Mouse (Mus musculus): Measurements from ENCODE around the gene Dppa5a.
A peak's percentile ranks its signal among the peaks of the same experiment; 100 is the strongest.
"Not testable (repeated sequence)": the region's sequence is repeated elsewhere in the genome, so short reads cannot be mapped to it uniquely, and the experiment has no call there.

Gene Dppa5a

DNA sequence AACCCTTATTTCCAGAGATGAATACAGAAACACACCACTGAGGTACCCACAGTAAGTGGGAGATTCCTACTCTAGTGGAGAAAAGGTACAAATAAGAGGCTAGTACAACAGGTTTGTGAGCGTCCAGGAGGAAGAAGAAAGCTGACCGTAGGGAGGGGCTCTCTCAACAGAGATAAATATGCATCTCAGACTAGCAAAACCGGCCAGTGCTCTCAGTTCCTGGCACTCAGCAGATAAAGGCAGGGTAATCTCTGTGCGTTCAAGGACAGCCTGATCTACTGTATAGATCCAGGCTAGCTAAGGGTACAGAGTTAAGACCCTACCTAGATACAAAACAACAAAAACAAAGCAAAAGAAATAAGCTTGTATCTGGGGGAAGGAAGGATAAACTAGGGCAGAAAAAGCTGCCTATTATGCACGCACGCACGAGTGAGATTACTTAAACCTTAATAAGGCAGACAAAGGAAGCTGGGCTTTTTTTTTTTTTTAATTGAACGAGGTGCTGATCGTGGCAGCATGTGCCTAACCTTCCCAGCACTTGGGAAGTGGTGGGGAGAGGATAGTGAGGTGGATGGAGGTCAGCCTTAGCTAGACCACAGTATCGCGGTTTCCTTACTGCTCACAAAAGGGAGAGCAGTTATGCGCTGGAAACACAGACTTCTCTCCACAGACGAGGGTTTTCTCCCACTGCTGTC, 2.0 kb downstream of the Dppa5a start:
- no peak for DNase-seq (ENCODE audit: low spot score)

DNA sequence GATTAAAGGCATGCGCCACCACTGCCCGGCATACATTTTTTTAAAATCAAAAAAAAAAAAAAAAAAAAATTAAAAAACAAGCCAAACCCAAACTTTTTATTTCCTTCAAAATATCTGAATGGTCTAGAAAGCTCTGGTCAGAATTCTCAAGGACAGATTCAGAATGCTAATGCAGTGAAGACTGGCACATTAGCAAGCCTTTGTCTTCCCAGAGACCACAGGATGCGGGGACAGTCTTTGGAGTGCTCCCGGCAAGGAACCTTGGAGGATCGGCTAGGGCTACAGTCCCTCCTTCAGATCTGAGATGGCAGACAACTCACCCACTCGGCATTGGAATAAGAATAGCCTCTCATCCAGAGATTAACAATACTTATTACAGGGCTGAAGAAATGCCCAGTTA, 3.3 kb downstream of the Dppa5a start:
- DNase-seq (ENCODE audit: low spot score) = no peak

DNA sequence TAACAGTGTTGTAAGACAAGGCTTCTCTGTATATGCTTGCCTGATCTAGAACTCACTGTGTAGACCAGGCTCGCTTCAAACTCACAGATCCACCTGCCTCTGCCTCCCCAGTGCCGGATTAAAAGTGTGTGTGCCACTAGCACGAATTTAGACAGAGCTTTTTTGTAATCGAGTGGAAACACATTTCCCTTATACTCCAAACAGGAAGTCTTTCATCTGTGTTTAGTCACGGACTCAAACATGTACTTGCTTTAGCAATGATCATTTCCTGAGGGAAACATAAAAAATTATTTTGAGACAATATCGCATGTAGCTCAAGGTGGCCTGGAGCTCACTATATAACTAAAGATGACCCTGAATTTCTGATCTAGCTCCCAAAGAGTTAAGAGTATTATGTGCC, 4.6 kb downstream of the Dppa5a start:
- DNase-seq (ENCODE audit: low spot score) = no peak

DNA sequence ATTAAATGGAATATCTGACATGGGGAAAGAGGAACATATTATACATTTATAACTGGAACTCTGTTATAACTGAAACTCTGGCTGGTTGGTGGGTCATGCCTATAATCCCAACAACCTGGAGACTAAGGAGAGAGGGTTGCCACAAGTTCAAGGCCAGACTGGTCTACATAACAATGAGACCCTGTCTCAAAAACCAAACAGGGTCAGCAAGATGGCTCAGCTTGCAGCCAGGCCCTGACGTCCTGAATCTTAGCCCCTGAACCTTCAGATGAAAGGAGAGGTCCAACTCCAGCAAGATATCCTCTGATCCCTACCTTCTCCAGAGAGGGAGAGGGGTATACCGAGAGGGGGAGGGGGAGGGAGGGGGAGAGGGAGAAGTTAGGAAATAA, 7.5 kb downstream of the Dppa5a start:
- no peak for DNase-seq (ENCODE audit: low spot score)

DNA sequence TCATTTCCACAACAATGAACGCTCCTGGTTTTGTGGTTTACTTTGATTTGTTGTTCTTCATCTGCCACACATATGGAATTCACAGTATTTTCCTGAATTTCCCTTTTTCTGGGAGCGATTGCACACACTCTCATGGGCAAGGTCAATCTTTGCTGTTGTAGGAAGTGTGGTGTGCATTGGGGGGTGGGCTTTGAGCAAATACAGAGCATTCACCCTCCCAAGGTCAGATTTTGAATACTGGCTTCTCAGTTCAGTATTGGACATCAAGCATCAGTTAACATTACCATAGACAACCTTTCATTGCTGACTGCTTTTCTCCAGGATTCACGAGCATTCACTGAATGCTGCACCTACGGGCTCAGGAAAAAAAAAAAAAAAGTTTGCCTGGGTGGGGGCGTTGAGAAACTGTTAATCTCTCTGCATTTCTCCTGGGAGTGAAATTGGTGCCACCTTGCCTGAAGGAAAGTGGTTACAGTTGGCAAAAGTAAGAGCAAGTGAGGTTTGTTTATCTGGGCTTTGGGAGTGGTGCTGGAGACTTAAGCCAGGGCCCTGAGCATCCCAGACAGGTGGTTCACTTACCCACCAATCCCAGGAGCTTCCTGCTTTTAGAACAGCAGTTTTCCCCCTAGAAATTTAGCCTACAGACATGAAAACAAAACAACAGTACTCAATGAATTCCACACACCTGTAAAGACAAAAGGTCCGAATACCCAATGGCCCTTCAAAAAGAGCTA, 8.1 kb downstream of the Dppa5a start:
- DNase-seq (ENCODE audit: low spot score) = no peak

DNA sequence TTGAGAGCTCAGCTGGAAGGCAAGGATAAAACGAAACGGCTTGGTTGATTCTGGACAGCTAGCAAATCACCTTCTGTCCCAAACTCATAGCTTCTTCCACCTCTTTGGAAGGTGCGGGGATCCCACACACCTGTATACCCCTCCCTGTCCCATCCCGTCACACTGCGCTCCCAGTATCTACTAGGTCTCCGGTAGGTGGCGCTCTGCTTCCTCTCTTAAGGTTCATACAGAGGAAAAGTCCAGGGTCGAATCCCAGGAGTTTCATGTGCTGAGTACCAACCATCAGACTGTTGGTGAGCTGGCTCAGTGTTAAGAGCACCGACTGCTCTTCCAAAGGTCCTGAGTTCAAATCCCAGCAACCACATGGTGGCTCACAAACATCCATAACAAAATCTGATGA, 9.9 kb downstream of the Dppa5a start:
- peak; percentile 54 for DNase-seq (ENCODE audit: low spot score)

DNA sequence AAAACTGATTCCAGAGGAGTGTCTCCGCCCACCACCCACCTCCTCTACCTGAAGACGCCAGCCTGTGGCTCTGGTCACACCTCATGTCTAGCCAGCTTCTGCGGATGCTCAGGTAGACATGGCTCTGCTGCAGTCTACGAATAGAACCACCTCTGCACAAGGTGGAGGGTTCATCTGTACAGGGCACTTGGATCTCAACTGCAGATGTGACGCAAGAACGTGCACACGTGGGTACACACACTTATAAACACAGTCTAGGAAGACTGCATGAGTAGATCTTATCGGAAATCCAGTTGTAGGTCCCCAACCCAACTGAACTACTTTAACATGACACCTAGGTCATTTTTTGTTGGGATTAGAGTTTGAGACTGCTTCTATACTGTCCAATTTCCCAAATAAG, 12.4 kb downstream of the Dppa5a start, which contains the start of gene Gsta2:
TSS of gene Gsta2 (minus strand) at position 178 of the 400 bp plus-strand sequence.
- no peak for DNase-seq (ENCODE audit: low spot score)

DNA sequence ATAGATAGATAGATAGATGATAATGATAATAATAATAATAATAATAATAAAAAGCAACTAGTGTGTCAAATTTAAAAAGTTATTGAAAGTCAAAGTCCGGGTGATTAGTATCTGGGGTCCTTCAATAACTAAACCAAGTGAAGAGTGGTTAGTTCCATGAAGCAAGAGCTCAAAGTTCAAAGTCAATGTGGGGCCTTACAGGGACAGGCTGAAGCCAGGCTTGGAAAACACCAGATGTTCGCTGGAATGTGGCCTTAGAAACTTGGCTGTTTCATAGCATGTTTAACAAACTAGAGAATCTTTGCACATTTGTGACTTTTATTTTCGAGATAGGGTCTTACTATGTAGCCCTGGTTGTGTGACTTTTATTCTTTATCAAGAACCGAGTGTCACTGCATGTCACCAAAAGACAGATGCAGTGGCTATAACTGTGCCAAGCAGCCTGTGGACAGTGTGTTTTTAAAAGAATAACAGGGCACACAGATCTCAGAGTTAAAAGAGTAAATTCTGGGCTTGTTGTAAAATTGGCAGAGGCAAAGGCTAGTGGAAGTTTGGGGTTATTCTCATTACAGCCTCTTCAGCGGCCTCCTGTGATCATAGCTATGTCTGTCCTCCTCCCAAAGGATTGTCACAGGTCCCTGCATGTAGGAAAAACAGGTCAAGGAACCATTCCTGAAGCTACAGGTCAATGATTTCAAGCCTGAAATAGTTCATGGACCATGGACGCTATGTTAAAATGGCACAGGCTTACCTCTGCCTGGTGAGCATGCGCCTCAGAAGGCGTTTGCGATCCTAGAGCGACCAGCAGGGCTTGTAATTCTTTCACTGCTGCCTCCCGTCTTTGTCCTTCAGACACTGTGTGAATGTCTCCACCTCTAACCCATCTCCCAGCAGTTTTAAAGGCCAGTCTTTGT, 13.1 kb downstream of the Dppa5a start:
- no peak for DNase-seq (ENCODE audit: low spot score)

DNA sequence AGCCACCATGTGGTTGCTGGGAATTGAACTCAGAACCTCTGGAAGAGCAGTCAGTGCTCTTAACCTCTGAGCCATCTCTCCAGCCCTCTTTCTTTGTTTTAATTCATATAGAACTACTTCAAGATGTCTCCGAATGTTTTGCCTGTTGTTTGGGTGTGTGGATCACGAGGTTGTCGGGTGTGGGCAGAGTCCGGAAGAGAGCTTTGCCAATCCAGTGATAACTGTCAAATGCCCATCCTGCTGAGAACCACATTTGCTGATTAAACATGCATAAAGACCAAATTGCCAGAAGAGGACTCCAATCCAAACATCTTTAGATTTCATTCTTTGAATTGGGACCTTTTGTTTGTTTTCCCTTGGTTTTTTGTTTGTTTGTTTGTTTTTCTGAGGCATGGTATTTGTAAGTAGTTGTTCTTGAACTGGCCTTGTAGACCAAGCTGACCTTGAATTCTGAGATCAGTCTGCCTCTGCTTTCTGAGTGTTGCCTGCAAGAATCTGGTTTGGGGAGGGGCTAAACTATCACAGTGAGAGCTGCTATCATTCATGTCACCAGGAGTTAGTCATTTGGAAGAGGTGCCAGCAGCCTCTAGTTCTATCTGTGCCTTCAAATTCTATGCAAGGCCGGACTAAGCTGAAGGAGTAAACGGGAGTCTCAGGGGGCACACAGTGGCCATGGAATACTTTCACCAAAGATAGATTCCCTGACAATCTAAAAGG, 16.3 kb downstream of the Dppa5a start:
- no peak for DNase-seq (ENCODE audit: low spot score)

DNA sequence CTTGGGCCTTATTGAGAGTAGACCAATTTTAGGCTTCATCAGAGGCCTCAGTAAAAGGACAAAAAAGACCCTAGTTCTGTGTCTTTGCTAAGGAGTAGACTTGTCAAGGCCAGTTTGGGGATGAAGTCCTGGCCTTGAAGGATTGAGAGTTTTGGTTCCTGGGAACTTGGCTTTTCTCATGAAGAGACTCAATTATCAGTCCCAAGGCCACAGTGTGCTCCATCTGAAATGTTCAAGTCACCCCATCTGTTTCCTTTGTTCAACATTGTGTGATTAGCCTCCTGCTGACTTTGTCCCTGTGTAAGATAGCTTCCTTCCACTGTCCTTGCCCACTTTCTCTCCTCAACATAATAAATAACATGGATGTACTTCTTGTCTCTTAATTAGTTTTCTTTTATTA, 18.0 kb downstream of the Dppa5a start:
- DNase-seq (ENCODE audit: low spot score) = not testable (repeated sequence)

DNA sequence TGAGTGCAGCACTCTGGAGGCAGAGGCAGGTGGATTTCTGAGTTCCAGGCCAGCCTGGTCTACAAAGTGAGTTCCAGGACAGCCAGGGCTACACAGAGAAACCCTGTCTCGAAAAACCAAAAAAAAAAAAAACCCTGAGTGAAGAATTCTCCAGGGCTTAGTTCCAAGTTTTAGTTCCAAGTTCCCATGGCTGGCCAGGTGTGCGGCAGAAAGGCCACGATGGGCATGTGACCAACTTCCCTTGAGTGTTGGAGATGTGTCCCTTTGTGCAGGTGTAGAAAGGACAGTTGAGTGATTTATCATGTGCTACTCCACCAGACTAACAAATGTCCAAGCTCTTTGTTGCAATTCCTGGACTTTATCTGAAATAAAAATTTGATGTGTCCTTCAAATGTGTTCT, 18.8 kb downstream of the Dppa5a start:
- DNase-seq (ENCODE audit: low spot score) = not testable (repeated sequence)

DNA sequence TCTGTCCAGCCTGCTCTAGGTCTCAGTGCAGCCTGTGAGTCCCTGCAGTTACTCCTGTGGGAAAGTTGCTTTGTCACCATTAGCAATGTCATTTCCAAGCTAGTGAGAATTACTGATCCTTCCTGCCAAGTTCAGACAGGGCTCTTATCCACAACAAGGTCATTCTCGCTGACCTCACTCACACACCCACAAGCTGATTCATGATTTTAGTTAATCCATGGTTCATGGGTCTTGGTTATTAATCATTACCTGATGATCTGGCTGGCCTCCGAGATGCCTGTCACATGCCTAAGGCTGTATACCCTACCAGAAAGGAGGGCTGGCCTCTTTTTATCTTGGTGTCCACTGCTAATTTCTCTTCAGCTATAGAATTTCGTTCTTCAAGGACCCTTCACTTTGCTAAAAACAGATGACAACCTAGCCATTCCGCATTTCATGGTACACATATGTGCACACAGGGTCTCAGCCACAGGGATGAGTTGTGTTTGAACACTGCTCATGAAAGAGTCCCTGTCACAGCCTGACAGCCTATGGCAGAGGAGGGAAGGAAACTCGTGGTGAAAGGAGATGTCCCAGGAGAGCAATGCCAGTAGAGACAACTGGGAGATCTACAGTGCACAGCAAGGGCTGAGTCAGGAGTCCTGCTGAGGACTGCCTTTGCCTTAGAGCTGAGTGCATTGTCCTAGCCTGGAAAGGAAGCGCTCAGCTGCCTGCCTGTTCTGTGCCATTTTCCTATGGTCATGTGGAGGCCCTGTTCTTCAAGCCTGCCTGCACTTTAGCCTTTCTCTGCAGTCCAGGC, 19.6 kb downstream of the Dppa5a start:
- DNase-seq (ENCODE audit: low spot score) = not testable (repeated sequence)

DNA sequence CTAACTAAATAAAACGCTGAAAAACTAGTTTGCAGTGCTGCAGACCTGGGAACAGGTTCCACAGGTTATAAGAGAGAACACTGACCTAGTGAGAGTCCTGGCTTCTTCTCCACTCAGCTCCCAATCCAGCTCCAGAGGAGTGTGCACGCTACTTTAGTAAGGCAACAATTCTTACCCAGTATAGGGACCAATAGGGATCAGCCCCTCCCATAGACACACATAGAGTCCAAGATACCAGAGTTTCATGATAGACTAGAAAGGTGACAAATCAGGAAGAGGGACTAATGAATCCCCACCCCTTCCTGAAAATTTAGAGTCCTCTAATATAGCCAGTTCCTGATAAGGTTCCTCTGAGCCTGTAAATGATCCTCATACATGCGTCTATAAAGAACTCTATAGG, 21.0 kb downstream of the Dppa5a start:
- no peak for DNase-seq (ENCODE audit: low spot score)

DNA sequence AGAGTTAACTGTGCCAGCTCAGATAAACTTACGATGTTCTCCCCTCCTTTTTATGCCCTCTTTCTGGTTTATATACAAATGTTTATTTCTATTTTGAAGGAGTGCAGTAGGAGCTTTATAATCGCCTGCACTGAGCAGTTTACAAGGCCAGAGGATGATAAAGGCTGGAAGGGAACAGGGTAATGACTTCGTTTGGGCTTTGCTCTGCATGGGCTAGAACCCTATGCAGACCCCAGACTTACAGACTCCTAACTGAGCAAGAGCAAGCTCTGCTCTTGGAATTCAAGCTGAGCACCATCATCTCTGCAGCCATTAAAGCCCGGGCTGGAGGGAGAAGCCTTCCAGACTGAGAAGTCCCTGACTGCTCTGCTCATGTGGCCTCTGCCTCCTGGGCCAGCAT, 22.7 kb downstream of the Dppa5a start:
- DNase-seq (ENCODE audit: low spot score) = not testable (repeated sequence)

DNA sequence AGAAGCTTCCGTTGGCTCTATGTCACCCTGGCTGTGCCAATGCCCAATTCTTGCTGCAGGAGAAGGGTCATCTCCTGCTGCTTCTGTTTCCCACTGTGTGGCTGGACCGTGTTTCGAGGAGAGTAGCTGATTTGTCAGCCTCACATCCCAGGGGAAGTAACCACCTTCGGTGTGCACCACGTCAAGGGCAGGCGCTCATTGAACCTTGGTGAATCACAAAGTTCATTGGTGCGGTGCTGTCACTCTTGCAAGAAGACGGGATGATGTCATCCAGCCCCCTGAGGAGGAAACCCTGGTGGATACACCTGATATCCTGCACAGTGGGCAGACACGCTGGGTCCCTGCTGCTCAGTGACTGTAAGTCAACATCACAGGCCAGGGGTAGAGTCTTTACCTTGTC, 24.9 kb downstream of the Dppa5a start:
- DNase-seq (ENCODE audit: low spot score) = not testable (repeated sequence)

DNA sequence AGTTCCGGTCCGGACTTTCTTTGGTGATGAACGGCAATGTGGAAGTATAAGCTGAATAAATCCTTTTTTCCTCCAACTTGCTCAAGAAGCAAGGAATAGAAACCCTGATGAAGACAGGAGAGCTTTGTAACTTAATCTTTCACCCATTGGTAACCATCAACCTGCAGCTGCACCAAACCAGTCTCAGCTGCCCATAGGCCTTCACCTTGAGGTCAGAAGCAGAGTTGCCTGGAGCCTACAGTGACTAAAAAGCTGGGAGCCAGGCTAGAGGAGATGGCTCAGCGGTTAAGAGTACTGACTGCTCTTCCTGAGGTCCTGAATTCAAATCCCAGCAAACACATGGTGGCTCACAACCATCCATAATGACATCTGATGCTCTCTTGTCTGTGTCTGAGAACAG, 25.5 kb downstream of the Dppa5a start:
- DNase-seq (ENCODE audit: low spot score) = not testable (repeated sequence)

DNA sequence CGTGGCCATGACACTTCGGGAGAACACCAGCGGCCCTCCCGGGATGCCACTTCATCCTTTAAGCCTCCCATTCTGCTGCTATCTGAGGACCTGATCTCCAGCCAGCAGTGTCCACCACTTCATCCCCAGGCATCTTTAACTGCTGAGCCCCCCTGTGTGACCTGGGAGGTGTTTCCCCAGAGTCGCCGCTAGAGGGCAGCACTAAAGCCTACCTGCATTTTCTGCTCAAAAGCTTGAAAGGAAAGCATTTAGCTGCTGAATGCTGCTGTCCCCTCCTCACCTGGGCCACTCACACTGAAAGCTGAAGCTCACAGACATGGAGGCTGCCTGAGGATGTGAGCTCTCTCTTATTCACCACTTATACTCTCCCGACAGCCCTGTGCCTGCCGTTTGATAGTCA, 27.7 kb downstream of the Dppa5a start:
- DNase-seq (ENCODE audit: low spot score) = peak; percentile 14

DNA sequence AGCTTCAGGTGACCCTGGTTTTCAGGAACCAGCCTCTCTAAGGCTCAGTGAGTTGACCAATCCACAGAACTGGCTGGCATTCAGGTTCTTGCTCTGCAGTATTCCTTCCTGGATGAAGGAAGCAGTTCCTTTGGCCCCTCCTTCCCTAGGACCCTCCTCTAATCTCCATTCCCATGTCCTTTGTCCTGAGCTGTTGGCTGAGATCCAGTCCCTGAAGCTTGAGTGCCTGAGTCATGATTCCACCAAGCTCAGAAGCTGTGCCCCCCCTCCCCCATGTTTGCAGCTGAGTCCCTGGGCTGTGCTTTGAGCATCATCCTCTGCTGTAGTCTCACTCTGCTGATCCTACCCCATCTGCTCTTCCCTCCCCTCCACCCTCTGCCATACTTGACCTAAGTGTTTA, 30.9 kb downstream of the Dppa5a start:
- DNase-seq (ENCODE audit: low spot score) = not testable (repeated sequence)

DNA sequence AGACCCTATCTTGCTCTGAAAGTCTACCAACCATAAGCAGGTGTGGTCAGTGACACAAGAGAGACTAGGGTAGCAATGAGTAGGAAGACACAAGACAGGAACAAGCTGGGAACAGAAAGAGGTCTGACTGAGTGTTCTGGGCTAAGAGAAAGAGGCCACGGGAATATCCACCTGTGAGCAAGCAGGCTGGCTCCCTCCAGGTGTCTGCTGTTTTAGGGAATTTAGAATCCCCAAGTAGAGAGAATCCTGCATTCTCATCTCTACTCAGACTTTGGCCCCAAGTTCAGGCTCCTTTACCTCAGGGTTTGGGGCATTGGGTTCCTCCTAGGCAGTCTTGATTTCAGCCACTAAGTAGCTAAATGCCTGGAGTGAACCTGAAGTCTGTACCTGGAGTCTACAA, 40.7 kb downstream of the Dppa5a start, which contains the start of gene Omt2b:
TSS of gene Omt2b (plus strand) at position 301 of the 400 bp plus-strand sequence.
- not testable (repeated sequence) for DNase-seq (ENCODE audit: low spot score)

DNA sequence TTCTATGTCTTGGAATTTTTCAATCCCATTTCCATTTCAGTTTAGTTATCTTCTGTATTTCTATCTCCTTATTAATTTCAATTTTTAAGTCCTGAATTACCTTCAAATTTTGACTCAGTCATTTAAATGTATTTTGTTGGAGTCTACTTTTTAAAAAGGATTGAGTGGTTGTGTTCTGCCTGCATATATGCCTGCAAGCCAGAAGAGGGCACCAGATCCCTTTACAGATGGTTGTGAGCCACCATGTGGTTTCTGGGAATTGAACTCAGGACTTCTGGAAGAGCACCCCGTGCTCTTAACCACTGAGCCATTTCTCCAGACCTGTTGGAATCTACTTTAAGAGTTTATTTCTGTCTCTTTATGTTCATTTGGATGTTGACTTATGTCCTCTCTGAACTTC, 48.5 kb downstream of the Dppa5a start:
- DNase-seq (ENCODE audit: low spot score) = no peak

Measured in MN1 (cell line).